Mouse (Mus musculus) erythroblast, embryonic 14.5 days (primary cell): ENCODE data around the gene Gpx1. TPM values are rescaled to one million over a fixed set of nuclear protein-coding genes. Genes with fewer than 3 reads are reported as not detected.

Source experiments
- H3K27me3 ChIP-seq: 2 replicates; pipeline ENCODE4 v1.6.1; 2012; ENCODE audit warnings: inconsistent platforms; ENCODE audit not compliant: control insufficient read depth
- H3K36me3 ChIP-seq: 2 replicates; pipeline ENCODE4 v1.6.1; 2012; ENCODE audit warnings: mild to moderate bottlenecking, inconsistent platforms; ENCODE audit not compliant: control insufficient read depth
- H3K4me1 ChIP-seq: 2 replicates; pipeline ENCODE4 v1.6.1; 2012; ENCODE audit warnings: inconsistent platforms; ENCODE audit not compliant: control insufficient read depth
- H3K4me3 ChIP-seq: replicated peaks from 2 replicates; pipeline ENCODE3; 2012; ENCODE audit warnings: moderate library complexity, mild to moderate bottlenecking, inconsistent platforms
- H3K9me3 ChIP-seq: 2 replicates; pipeline ENCODE4 v1.6.1; 2012; ENCODE audit warnings: low read length, inconsistent platforms, mixed read lengths; ENCODE audit not compliant: control insufficient read depth
- GATA1 ChIP-seq: IDR thresholded peaks from 2 replicates; pipeline ENCODE4 v1.6.1; 2012; ENCODE audit warnings: low read length, inconsistent platforms, mixed read lengths
- TAL1 ChIP-seq: IDR thresholded peaks from 3 replicates; pipeline ENCODE4 v1.6.1; 2012; ENCODE audit warnings: low read length, inconsistent platforms, mixed read lengths
- polyA plus RNA-seq: library from polyadenylated mRNA; stranded (reverse); fragments of >175 nt; gene quantifications from 2 replicates; pipeline ENCODE4 v1.2.3, GENCODE M21; 2012

The Gpx1 gene
- 533 and 609 TPM in 2 replicates for polyA plus RNA-seq

DNA sequence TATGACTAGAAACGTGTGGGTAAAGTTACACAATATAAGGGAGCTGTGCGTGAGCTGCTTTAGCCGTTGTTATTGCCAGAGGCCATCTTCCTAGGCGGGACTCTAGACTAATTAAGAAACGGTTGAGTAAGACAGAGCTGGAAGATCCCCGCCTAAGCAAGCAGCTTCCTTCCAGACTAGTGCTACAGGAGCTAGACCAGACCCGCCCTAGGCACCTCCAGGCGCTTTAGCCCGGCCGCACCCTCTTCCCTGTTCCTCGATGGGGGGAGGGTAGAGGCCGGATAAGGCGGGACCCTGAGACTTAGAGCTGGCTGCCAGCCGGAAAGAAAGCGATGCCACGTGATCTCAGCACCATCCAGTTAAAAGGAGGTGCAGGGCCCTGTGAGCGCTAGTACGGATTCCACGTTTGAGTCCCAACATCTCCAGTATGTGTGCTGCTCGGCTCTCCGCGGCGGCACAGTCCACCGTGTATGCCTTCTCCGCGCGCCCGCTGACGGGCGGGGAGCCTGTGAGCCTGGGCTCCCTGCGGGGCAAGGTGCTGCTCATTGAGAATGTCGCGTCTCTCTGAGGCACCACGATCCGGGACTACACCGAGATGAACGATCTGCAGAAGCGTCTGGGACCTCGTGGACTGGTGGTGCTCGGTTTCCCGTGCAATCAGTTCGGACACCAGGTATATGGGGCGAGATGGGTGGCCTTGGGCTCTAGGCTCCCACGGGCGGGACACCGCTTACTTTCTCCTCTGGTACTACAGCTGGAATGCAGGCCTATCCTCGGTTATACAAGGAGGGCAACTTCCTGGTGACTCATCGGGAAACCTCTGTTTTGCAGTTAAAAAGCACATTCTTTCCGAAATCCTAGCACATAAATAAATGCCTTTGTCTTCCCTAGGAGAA is at the start of gene Gpx1:
Gene Gpx1 (plus strand): TSS at position 18 of the 896 bp plus-strand sequence.
- H3K36me3 ChIP-seq, result peaks cover 95% of the 10 kb centered on the region
- TF ChIP-seq GATA1 (no peak), TAL1 (peak; percentile 27; the same call in 1 of the 3 replicates)
- H3K9me3 ChIP-seq, result peaks cover 3% of the 10 kb centered on the region; the same call in 1 of the 2 replicates
- peak within 1 kb of the TSS; percentile 74 for H3K4me3 ChIP-seq
- no peaks in the 10 kb centered on the region for H3K27me3 ChIP-seq
- H3K4me1 ChIP-seq, result peaks cover 58% of the 10 kb centered on the region

DNA sequence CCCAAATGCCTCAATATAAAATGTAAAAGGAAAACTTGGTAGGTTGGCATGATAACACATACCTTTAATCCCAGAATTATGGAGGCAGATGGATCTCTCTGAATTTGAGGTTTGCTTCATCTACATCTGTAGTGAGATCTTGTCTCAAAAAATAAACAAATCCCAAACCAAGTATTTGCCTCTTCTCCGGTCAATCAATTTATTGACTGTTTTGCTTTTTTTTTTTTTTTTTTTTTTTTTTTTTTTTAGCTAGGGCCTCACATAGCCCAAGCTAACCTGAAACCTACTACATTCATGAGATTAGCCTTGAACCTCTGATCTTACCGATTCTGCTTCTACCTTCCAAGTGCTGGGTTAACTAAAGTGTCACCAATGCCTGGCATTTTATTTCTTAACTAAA is 49.4 kb upstream of the Gpx1 start:
- Histone ChIP-seq H3K4me3 (peak overlapping the region; percentile 69), H3K4me1 (peaks cover 33% of the 10 kb centered on the region), H3K36me3 (no peaks in the 10 kb centered on the region), H3K27me3 (no peaks in the 10 kb centered on the region; the same call in 1 of the 2 replicates), H3K9me3 (no peaks in the 10 kb centered on the region)
- TF ChIP-seq TAL1, result no peak
- TF ChIP-seq GATA1, result no peak

DNA sequence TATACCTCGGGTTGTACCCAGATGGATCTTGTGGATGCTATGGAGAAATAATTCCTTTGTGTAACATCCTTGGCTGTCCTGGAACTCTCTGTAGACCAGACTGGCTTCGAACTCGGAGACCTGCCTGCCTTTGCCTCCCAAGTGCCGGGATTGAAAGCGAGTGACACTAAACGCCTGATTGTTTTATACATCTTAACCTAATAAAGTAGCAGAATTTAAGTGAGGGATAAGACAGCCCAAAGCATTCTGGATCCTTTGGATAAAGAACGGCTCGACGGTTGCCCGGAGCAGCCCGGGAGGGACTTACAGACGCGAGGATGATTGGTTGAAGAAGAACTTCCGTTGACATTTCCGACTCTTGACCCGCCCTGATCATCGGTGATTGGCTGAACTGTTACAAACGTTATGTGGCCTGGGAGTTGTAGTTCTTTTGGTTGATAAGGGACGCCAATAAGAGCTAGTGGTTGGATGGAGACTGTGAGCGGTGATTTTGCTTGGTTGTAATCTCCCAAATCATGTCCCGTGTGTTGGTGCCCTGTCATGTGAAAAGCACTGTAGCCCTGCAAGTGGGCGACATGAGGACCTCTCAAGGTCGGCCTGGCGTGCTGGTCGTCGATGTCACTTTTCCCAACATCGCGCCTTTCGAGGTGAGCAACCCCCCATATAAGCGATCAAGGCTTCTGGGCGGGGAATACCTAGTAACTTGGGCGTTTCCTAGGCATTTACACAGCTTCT is 48.5 kb upstream of the Gpx1 start, which contains the start of gene Nicn1:
Gene Nicn1 (plus strand): TSS at position 414 of the 735 bp plus-strand sequence.
- H3K36me3 ChIP-seq, result no peaks in the 10 kb centered on the region; the same call in 1 of the 2 replicates
- H3K27me3 ChIP-seq, result no peaks in the 10 kb centered on the region; the same call in 1 of the 2 replicates
- peaks cover 27% of the 10 kb centered on the region for H3K4me1 ChIP-seq
- TF ChIP-seq GATA1, result peak; percentile 67
- TF ChIP-seq TAL1, result no peak
- H3K4me3 ChIP-seq, result peak within 1 kb of the TSS; percentile 69
- H3K9me3 ChIP-seq, result no peaks in the 10 kb centered on the region

DNA sequence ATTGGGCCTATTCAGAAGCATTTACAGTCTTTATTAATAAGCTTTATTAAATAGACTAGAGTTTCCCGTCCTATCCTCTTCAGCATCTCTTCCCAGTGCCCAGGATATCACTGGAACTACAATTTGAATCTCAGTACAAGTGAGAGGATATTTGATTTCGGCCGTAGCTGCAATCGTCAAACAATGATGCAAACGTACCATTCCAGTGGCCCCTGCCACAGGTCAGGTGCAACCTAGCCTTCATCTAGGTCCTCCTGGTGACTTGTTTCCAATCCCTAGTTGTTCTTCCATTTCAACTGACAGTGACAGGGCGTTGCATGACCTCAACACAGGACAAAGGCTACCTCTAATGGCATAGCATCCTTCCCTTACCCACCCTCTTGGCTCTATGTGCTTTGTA is 47.9 kb upstream of the Gpx1 start:
- Histone ChIP-seq H3K4me1 (peaks cover 27% of the 10 kb centered on the region), H3K27me3 (no peaks in the 10 kb centered on the region; the same call in 1 of the 2 replicates), H3K36me3 (no peaks in the 10 kb centered on the region; the same call in 1 of the 2 replicates), H3K9me3 (no peaks in the 10 kb centered on the region), H3K4me3 (peak overlapping the region; percentile 69)
- TF ChIP-seq GATA1 (no peak), TAL1 (no peak)

DNA sequence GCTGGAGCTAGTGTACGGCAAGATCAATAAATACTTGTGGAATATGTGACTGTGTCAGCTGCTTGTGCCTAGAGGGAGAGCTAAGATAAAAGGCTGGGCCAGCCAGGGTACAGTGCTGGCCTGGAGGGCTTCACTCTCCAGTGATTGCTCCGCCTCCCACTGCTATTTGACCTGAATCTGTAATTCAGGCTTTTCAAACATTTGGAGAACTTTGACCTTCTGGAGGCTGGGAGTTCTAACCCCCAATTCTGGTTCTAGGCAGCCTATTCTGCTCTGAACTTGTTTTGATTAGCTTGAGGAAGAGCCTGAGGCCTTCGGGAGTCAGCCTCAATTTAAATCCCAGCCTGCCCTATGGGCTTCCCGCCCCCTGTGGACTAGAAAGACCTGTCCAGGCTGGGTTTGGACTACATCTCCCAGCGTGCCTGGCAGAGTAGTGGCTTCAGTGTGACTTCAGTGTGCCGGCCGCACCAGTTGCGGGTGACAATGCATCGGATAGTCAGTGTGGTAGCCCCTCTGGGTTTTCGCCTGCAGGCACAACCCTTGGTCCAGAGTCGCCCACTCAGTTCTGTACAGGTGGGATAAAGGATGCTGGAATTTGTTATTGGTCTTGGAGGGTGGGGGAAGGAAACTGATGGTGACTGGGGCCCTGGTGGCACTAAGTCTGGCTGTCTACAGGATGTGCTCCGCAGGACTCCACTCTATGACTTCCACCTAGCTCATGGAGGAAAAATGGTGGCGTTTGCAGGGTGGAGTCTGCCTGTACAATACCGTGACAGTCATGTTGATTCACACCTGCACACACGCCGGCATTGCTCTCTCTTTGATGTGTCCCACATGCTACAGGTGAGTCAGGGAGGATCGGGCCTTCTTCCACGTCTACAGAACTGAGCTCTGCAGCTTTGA is 42.0 kb upstream of the Gpx1 start, which contains the start of gene Amt:
Gene Amt (plus strand): TSS at position 401 of the 903 bp plus-strand sequence.
- no peak for TF ChIP-seq GATA1
- no peak for TF ChIP-seq TAL1
- peaks cover 7% of the 10 kb centered on the region for H3K4me1 ChIP-seq
- H3K4me3 ChIP-seq, result peak within 1 kb of the TSS; percentile 33
- peaks cover 2% of the 10 kb centered on the region for H3K27me3 ChIP-seq
- no peaks in the 10 kb centered on the region for H3K9me3 ChIP-seq
- peaks cover 12% of the 10 kb centered on the region for H3K36me3 ChIP-seq

DNA sequence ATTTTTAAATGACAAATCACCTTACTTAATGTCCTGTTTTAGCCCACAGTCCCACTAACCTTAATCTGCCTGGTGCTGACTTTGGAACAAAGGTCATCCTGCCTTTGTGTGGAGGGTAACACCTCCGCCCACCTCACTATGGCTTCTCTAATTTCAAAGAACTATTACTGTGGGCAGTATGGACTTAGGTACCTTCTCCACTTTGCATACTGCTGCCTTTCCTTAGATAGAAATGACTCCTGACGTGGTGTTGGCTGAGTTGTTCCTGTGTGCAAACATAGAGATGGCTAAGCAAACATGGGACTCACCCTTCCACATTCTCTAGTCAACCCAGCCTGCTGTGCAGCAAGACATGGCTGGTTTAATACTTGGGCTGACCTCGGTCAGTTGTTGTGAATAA is 36.9 kb upstream of the Gpx1 start:
- Histone ChIP-seq H3K36me3 (peaks cover 35% of the 10 kb centered on the region), H3K9me3 (no peaks in the 10 kb centered on the region), H3K27me3 (peaks cover 2% of the 10 kb centered on the region; the same call in 1 of the 2 replicates), H3K4me1 (peaks cover 34% of the 10 kb centered on the region), H3K4me3 (no peak overlapping the region)
- no peak for TF ChIP-seq TAL1
- TF ChIP-seq GATA1, result no peak

DNA sequence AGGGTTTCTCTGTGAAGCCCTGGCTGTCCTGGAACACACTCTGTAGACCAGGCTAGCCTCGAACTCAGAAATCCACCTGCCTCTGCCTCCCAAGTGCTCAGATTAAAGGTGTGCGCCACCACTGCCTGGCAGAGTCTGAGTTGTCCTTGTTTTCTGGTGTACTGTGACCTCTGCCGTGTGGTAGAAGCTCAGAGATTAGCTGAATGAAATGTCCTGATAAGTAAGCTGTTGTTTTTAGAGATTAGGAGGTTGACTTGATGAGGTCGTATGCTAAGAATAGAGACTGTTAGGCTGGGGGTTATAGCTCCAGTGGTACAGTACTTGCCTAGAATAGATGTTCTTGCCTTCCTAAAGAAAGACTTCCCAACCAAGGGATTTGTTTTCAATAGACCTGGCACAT is 34.0 kb upstream of the Gpx1 start:
- Histone ChIP-seq H3K36me3 (peaks cover 50% of the 10 kb centered on the region), H3K4me1 (peaks cover 50% of the 10 kb centered on the region), H3K4me3 (peak overlapping the region; percentile 83), H3K27me3 (no peaks in the 10 kb centered on the region), H3K9me3 (no peaks in the 10 kb centered on the region)
- TF ChIP-seq TAL1 (no peak), GATA1 (no peak)

DNA sequence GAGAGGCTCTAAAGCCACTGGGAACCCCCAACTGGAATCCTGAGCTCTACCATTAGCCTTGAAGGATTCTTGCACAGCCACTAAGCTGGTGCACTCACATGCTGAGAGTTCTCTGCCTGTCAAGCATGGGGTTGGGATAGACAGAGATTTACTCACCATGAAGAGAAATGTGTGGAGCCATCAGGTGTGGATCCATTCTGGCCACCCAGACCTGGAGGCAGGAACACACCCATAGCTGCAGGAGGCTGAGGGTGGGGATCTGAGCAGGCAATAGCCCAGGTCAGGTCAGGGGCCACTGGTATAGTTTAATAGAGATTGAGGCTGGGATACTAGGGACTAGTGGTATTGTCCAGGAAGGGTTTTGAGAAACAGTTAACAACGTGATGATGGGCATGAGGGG is 33.5 kb upstream of the Gpx1 start:
- Histone ChIP-seq H3K4me1 (peaks cover 55% of the 10 kb centered on the region), H3K4me3 (peak overlapping the region; percentile 83), H3K27me3 (no peaks in the 10 kb centered on the region), H3K9me3 (no peaks in the 10 kb centered on the region), H3K36me3 (peaks cover 55% of the 10 kb centered on the region)
- no peak for TF ChIP-seq TAL1
- TF ChIP-seq GATA1, result no peak
